Mouse (Mus musculus) left cerebral cortex, adult 18-20 months (tissue): ENCODE measurements around the gene Hif3a. TPM values are rescaled to one million over a fixed set of nuclear protein-coding genes. Genes with fewer than 3 reads are reported as not detected.

ENCODE experiments used
- DNase-seq, 2 experiments: peaks; one replicate each; pipeline ENCODE4 v3.0.0; 2021 to 2022; ENCODE audit warnings: low spot score in 2 of 2, mixed read lengths in 1 of 2
- total RNA-seq, 2 experiments: library from RNA; stranded (reverse); gene quantifications; 2 replicates each; pipeline ENCODE4 v1.2.3; 2021

Gene Hif3a
- total RNA-seq, 2 experiments from 2014 or later = 3.1 to 3.2 TPM

GRCm38 (mm10) chr7:17056601-17057523, 5.4 kb downstream of the Hif3a start:
- peak in 1 of 2 experiments; percentile 44 for DNase-seq

DNA sequence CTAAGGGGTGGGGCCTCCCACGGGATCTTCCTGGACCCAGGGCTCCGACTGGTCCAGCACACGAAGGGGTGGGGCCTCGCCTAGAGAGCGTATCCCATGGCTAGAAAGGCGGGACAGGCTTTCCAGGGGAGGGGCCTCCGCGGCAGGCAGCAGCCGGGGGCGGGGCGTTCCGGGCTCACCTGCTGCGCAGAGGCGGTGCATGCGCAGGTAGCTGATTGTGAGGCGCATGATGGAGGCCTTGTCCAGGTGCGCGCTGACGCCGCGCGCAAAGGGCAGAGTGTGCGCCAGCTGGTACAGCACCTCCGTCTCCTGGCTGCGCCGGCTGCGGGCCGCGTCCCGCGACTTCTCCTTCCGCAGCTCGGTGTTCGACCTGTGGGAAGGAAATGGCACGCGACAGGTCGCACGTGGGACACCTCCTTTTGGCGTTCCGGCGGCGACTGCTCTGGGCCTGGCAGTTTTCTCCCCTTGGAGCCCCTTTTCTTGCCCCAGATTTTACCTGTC, 6.1 kb downstream of the Hif3a start:
- peak; percentile 85 to 88 for DNase-seq

GRCm38 (mm10) chr7:17055287-17055946, 6.8 kb downstream of the Hif3a start:
- DNase-seq = no peak

DNA sequence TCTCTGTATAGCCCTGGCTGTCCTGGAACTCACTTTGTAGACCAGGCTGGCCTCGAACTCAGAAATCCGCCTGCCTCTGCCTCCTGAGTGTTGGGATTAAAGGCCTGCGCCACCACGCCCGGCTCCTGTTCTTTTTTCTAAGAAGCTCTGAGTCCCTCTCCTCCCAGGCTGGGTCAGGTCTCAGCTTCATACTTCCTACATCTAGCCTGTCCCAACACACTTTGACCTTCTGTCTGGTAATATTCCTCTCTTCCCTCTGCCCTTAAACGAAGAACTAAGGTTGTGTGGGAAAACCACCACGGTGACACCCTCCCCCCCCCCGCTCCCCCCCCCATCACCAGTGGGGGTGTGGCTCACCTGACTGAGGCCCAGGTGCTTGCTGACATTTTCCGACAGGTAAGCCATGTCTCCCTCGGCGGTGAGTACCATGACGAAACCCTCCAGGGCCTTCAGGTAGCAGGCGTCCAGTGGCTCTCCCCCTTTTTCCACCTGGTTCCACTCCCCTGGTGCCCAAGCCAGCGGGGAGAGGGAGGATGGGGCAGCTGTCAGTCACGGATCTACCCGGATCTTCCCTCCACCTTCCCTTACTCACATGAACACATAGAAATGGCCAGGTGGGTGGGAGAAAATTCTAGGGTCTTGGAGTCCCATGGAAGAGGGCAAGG, 7.8 kb downstream of the Hif3a start:
- no peak for DNase-seq

GRCm38 (mm10) chr7:17050933-17051594, 11.2 kb downstream of the Hif3a start:
- peak; percentile 73 to 75 for DNase-seq

DNA sequence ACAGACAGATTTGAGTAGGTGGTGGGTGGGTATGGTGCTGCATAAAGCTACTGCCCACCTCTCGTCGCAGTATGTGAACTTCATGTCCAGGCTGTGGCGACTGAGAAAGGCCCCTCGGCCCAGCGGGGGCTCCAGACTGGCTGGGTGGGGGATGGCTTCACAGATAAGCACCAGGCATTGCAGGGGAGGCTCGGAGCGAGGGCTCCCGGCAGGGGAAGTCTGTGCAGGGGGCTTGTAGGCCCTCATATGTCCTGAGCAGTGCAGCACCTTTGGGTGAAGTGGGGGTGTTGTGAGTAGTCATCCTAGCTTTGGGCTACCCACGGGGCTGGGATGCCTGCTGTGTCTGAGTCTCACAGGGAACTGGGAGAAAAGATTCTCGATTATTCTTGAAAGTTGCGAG, 11.7 kb downstream of the Hif3a start:
- no peak for DNase-seq

DNA sequence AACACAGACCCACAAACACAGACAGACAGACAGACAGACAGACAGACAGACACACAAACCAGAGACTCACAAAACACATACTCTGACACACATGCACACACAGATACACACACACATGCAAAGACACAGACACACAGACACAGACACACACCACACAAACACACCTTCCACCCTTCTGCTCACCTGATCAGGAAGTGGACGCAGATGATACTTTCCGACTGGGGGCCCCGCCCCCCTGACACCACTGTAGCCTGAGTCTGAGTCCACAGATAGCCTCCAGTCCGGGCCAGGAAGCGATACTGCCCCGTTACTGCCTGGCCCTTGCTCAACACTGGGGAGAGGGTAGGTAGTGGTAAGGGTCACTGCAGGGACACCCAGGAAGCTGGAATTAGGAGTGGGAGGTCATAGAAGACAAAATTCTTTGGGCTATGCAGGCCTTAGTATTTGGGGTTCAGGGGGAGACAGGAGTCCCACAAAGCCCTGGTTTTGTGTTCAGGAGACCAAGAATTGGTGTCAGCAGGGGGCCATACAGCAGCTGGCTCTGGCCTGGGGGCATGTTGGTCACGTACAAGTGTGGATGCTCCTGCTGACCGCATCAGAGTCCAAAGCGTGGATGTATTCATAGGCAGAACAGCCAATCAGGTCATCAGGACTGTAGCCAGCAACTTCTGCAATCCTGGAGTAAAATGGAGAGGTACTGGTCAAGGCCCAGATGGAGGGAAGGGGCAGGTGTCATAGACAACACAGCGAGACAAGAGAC, 13.6 kb downstream of the Hif3a start:
- no peak for DNase-seq

DNA sequence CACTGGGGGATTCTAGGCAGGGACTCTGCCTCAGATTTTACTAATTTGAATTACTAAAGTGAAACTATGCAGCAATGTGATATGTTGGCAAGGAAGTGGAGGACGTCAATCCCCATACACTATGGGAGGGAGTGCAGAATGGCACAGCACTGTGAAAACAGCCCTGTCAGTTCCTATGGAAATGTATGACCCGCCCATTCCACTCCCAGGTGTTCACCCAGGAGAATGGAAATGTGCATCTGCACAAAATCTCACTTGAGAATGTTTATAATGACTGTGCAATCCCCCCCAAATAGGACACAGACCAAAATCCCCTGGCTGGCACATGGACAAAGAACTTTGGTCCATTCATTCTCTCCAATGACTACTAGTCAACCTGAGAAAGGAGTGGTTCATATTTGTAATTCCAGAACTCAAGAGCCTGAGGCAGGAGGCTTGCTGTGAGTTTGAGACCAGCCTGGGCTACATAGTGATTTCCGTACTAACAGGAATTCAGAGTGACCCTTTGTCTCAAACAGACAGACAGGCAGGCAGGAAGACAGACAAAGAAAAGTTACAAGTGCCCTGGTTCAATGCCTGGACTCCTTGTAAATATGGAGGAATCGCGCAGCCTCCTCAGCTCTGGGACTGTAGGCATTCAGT, 15.1 kb downstream of the Hif3a start:
- no peak for DNase-seq

DNA sequence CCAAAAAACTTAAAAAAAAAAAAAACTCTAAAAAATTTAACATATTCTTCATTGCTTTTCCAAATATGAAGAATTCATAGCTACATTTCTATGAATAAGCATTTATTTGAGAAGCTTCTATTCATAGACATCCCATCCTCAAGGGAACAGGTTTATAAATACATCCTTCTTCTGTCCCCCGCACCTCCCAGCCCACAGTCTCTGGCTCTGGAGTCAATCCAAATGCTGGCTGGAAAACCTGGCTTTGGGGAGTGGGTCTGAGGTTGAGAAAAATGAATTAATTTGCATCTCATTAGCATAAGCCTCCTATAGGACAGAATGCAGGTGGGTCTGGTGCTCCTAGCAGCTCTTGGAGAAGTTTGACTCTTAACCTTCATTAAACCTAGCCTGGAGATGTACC, 16.5 kb downstream of the Hif3a start:
- DNase-seq = peak; percentile 53

DNA sequence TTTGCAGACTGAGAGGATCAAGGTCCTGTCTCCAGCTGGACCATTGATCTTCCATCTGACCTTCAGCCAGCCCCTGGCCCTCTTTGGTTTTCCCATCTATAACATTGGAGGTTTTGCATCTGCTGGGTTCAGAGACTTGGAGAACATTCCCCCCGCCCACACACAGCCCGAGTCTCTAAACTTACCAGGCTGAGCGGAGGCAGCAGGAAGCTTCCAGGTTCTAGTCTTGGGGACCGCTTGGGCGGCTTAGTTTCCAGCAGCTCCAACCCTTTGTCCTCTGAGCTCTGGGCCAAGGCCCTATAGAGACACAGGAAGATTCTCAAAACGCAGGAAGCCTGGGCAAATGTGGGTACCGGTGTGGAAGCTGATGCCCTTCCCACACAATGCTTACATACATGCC, 22.9 kb downstream of the Hif3a start:
- peak; percentile 56 to 57 for DNase-seq

DNA sequence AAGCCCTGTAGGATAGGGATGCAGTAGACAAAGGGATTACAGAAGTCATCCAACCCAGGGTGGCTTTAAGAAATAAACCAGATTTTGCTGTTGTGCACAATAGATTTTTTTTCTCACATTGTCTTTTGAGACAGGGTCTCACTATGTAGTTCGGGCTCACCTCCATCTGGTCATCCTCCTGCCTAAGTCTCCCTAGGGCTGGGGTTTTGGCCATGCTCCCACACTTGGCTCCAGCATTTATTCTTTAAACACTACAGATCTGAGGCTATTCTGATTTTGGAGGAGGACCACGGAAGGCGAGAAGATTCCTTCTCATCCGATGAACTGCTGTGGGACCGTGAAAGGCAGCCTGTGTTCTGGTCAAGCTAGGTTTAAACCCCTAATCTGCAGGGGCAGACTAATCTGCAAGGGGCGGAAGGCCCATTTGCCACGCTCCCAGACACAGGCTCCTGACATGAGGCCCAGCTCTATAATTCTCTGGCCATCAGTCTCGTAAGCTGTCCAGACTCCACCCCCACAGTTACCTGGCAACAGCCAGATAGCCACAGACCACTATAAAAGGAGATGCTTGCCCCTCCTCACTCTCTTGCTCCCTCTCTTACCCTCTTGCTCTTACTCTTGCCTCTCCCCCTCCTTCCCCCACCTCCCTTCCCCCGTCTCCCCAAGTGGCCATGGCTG, 24.1 kb downstream of the Hif3a start:
- no peak for DNase-seq

GRCm38 (mm10) chr7:17030239-17030638, 32.0 kb downstream of the Hif3a start:
- DNase-seq = no peak

GRCm38 (mm10) chr7:17028923-17029322, 33.3 kb downstream of the Hif3a start:
- DNase-seq = peak; percentile 48 to 62

DNA sequence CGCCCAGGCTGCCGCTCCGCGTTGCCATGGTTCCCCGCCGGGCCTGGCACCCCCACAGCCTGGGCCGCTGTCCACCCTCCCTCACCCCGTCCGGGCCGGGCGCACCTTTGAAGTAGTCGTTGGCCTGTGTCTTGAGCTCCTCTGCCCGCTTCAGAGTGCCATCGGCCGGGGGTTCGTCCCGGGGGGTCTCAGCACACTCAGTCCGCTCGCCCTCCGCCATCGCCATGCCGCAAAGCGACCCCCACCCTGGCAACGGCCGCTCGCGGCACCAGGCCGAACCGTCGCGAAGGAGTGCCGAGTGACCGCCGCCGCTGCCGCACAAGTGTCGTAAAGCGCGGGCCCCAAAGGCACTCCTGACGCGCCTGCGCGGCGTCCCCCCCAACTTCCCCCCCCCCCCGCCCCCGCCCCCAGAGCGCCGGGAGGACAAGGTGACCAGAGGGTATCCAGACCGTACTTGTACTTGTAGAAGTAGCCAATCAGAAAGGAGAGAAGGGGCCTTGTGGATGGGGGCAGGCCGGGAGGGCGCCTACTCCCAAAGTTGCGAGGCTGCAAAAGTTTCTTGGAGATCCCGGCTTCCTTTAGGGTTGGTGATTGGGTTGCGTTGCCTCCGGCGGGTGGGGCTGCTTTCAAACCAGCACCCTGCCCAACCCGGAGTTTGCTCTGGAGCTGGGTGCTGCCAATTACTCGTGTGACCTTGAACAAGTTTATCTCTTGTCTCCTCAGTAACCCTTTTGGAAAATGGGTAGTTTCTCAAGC, 34.5 kb downstream of the Hif3a start, which contains the start of gene Ppp5c:
Gene Ppp5c, minus strand, starts transcription at position 337 of the 756 bp plus-strand sequence.
- peak; percentile 84 to 88 for DNase-seq

DNA sequence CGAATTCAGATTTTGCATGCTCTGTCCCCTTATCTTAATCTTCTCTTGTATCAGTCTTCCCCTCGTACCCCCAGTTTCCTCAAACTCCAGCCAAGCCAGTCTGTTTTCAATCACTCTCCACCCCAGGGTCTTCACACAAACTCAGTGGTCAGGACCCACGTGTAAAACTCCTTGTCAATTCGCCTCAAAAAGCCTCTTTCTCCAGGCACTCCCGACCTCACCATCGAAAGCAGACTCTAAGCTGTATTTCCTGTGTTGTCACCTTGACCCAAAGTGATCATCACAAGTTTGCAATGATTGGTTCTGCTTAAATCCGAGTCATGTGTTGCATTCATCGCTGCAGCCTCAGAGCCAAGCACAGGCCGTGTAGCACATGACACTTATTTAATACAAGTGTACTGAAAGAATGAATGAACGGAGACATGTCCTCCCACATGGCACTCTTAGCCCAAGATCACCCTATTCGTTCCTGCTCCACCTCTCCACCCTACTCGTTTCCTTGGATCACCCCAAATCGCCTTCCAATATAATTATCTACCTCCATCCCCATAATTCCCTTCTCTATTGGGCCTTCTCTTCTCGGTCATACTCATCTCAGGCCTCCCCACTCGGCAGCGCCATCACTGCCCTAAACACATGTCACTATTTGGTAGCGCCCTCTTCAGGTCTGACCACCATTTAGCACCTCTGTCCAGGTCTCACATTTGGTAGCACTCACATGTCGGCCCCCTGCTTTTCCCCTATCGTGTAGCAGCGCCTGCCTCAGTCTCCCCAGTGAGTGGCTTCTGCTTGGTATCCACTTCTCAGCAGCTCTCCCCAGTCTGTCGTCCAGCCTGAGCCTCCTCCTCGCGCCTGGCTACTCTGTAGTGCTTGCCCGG, 35.3 kb downstream of the Hif3a start:
- peak in 1 of 2 experiments; percentile 55 for DNase-seq

- no peak for DNase-seq
Measured at GRCm38 (mm10) chr7:17025896-17026622, 36.2 kb downstream of the Hif3a start.

DNA sequence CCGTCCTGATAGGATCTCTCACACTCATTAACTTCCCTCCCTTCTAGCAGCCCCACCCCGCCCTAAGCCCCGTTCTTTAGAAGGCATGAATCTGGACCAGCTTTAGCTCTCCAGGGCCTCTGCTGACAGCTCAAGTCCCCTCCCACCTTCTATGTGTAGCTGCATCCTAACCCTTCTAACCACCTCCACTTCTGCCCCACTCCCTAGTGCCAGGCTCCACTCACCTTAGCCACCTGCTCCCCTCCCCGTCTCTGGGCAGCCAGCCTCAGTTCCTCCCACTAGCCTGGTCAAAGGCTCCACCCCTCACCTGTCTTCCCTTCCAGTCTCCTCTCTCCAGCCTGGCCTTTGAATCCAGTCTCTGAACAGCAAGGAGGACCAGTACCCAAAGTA, 36.7 kb downstream of the Hif3a start:
- no peak for DNase-seq
